Mouse (Mus musculus): ENCODE results near the gene Fscn2. TPM values are rescaled to one million over a fixed set of nuclear protein-coding genes. Genes with fewer than 3 reads are reported as not detected.

Fscn2 gene
- polyA plus RNA-seq, 1 experiment = not detected

DNA sequence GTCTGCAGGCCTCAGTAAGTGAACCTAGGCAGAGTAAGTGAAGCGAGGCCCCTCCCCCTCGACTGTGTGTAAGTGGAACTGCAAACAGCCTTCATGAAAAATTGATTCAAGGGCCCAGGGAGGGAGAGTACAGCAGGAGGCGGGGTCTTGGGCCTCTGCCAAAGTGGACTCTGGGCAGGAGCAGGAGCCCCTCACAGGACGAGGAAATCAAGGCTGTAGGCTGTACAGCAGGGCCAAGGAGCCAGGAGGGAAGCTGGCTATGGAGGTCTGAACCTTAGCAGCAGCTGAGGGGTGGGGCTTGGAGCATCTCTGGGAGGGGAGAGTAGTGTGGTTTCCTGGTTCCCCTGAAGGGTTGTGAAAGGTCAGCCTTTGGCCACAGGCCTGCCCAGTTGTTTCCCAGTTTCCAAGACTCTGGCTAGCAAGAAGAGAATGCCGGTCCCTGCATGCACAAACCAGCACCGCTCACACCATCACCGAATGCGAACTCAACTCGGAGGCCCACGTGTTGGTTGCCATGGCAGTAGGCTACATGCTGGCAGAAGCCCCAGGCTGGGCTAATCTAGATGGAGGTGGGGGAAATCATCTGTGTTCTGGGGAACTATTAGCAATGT, 3.4 kb upstream of the Fscn2 start:
- no peak for TF ChIP-seq CTCF (IDR thresholded peaks at IDR 0.05; ENCODE audit: extremely low read depth, insufficient read depth, insufficient read length, insufficient replicate concordance)
- no peak for DNase-seq (ENCODE audit: low read depth in 1 of 2, low spot score in 2 of 2)
- no peaks in the 10 kb centered on the region; the same call in 1 of the 2 replicates for H3K4me1 ChIP-seq (ENCODE audit: control insufficient read depth, insufficient read depth, insufficient read length)
- no peak overlapping the region for H3K4me3 ChIP-seq (ENCODE audit: extremely low read depth, insufficient read depth, insufficient read length)
- H3K36me3 ChIP-seq (ENCODE audit: control insufficient read depth, insufficient read depth, low read length) = no peaks in the 10 kb centered on the region
- no peak overlapping the region for H3K27ac ChIP-seq (ENCODE audit: insufficient read depth, low read length)
- 35% methylated on average over 10 of the region's 10 CpGs for WGBS
- no peaks in the 10 kb centered on the region for H3K27me3 ChIP-seq (ENCODE audit: control insufficient read depth, insufficient read depth, low read length)

DNA sequence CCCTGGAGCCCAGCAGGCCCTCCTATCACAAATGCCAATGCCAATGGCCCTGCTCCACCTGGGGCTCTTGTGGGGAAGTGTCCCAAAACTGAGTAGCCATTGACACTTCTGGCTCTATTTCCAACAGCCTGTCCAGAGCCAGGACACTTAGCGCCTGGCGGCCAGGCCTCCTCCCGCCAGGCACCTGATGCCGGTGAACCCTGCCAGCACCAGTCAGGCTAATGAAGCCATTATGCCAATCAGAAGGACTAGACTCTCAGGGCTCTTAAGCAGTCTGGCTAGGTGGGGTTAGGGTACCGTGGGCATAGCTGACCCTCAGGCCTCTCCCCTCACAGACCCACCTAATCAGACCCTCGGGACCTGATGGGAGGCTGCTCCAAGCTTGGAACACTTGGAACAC, 1.9 kb upstream of the Fscn2 start:
- Histone ChIP-seq H3K27me3 (ENCODE audit: control insufficient read depth, insufficient read depth, low read length) (no peaks in the 10 kb centered on the region), H3K27ac (ENCODE audit: insufficient read depth, low read length) (no peak overlapping the region), H3K36me3 (ENCODE audit: control insufficient read depth, insufficient read depth, low read length) (no peaks in the 10 kb centered on the region), H3K4me3 (ENCODE audit: extremely low read depth, insufficient read depth, insufficient read length) (no peak overlapping the region), H3K4me1 (ENCODE audit: control insufficient read depth, insufficient read depth, insufficient read length) (no peaks in the 10 kb centered on the region)
- no peak for TF ChIP-seq CTCF (IDR thresholded peaks at IDR 0.05; ENCODE audit: extremely low read depth, insufficient read depth, insufficient read length, insufficient replicate concordance)
- TF ChIP-seq POLR2A (IDR thresholded peaks at IDR 0.05; ENCODE audit: low read depth, low read length) = no peak
- 89% methylated on average over 6 of the region's 6 CpGs for WGBS
- no peak for DNase-seq (ENCODE audit: low read depth in 1 of 2, low spot score in 2 of 2)

DNA sequence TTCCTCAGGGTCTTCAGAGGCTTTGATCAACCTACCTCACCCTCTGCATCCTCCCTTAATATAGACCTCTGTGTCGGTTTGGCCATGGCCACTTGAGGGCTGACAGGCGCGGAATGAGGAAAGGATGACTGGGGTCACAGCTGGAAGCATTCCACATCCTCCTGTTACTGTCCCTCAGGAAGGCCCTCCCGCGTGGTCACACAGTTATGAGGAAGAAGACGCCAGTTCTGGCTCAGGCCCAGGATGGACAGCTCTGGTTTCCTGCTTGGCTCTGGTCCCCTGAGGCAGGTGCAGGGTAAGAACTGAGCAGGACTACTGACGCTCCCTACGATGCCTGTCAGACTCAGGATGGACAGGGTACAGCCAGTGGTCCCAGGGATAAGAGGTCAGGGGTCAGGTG, 1.3 kb upstream of the Fscn2 start:
- TF ChIP-seq CTCF (IDR thresholded peaks at IDR 0.05; ENCODE audit: extremely low read depth, insufficient read depth, insufficient read length, insufficient replicate concordance) = no peak
- no peak for TF ChIP-seq POLR2A (IDR thresholded peaks at IDR 0.05; ENCODE audit: low read depth, low read length)
- Histone ChIP-seq H3K36me3 (ENCODE audit: control insufficient read depth, insufficient read depth, low read length) (no peaks in the 10 kb centered on the region), H3K27ac (ENCODE audit: insufficient read depth, low read length) (no peak overlapping the region), H3K27me3 (ENCODE audit: control insufficient read depth, insufficient read depth, low read length) (no peaks in the 10 kb centered on the region), H3K4me1 (ENCODE audit: control insufficient read depth, insufficient read depth, insufficient read length) (no peaks in the 10 kb centered on the region), H3K4me3 (ENCODE audit: extremely low read depth, insufficient read depth, insufficient read length) (no peak overlapping the region)
- WGBS = 45% methylated on average over 8 of the region's 8 CpGs
- no peak for DNase-seq (ENCODE audit: low read depth in 1 of 2, low spot score in 2 of 2)

DNA sequence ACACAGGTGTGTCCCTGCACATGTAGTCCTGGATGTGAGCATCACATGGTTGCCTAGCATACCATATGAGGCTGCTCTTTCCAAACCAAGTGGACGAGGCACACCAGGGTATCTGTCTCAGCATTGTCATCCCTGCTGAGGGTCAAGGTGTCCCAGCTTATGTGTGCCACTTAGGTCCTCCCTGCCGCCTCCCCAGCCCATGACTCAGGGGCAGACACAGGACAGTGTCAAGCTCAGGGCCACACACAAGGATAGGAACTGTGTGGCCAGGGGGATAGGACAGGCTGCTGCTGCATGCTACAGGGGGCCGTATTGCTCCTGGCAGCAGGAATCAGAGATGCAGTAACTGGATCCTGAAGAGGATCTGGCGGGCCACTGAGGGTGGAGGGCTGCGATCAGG, 579 bp upstream of the Fscn2 start:
- TF ChIP-seq CTCF (IDR thresholded peaks at IDR 0.05; ENCODE audit: extremely low read depth, insufficient read depth, insufficient read length, insufficient replicate concordance) (no peak), POLR2A (IDR thresholded peaks at IDR 0.05; ENCODE audit: low read depth, low read length) (no peak)
- 89% methylated on average over 5 of the region's 5 CpGs for WGBS
- Histone ChIP-seq H3K4me1 (ENCODE audit: control insufficient read depth, insufficient read depth, insufficient read length) (no peaks in the 10 kb centered on the region), H3K36me3 (ENCODE audit: control insufficient read depth, insufficient read depth, low read length) (no peaks in the 10 kb centered on the region), H3K27me3 (ENCODE audit: control insufficient read depth, insufficient read depth, low read length) (no peaks in the 10 kb centered on the region), H3K4me3 (ENCODE audit: extremely low read depth, insufficient read depth, insufficient read length) (no peak overlapping the region), H3K27ac (ENCODE audit: insufficient read depth, low read length) (no peak overlapping the region)
- DNase-seq (ENCODE audit: low read depth in 1 of 2, low spot score in 2 of 2) = no peak

DNA sequence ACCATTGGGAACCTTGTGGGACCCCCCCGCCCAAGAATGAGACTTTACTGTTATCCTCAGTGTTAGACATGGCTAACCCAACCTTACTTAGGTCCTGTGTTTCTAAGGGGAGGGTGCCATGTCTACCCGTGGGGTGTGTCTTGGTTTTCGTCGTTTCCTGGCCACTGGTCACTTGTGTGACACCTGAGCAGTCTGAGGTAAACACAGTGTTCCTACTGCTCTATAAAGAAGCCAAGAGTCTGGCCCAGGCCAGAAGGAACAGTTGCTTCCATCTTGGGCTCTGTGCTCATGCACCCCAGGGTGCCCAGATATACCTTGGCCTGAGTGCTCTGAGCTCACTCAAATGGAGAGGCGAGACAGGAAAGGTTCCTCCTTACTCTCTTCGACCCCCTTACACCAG, 1.6 kb downstream of the Fscn2 start:
- no peaks in the 10 kb centered on the region for H3K4me1 ChIP-seq (ENCODE audit: control insufficient read depth, insufficient read depth, insufficient read length)
- no peak overlapping the region for H3K27ac ChIP-seq (ENCODE audit: insufficient read depth, low read length)
- TF ChIP-seq POLR2A (IDR thresholded peaks at IDR 0.05; ENCODE audit: low read depth, low read length) = no peak
- no peak for TF ChIP-seq CTCF (IDR thresholded peaks at IDR 0.05; ENCODE audit: extremely low read depth, insufficient read depth, insufficient read length, insufficient replicate concordance)
- H3K36me3 ChIP-seq (ENCODE audit: control insufficient read depth, insufficient read depth, low read length) = no peaks in the 10 kb centered on the region
- no peaks in the 10 kb centered on the region for H3K27me3 ChIP-seq (ENCODE audit: control insufficient read depth, insufficient read depth, low read length)
- WGBS = 88% methylated on average over 6 of the region's 6 CpGs
- no peak overlapping the region for H3K4me3 ChIP-seq (ENCODE audit: extremely low read depth, insufficient read depth, insufficient read length)
- no peak for DNase-seq (ENCODE audit: low read depth in 1 of 2, low spot score in 2 of 2)

DNA sequence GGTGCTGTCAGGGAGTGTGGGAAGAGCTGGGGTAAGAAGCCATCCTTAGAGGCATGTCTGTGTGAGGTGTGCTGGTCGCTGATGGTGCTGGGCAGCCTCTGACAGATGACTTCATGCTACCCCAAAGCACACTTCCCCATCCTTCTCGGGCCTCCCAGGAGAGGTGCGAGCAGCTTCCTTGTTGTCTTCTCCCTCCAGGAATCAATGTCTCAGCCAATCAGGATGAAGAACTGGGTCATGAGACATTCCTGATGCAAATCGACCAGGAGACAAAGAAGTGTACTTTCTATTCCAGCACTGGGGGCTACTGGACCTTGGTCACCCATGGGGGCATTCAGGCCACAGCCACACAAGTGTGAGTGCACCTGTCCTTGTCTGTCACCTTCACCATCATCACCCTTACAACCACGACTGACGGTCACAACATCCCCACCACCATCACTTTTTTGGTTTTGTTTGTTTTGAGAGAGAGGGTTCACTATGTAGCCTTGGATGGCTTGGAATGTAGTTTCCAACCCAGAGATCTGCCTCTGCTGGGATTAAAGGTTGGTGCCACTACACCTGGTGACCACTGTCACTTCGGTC, 5.2 kb downstream of the Fscn2 start:
- Histone ChIP-seq H3K36me3 (ENCODE audit: control insufficient read depth, insufficient read depth, low read length) (no peaks in the 10 kb centered on the region), H3K4me3 (ENCODE audit: extremely low read depth, insufficient read depth, insufficient read length) (no peak overlapping the region), H3K27ac (ENCODE audit: insufficient read depth, low read length) (no peak overlapping the region), H3K27me3 (ENCODE audit: control insufficient read depth, insufficient read depth, low read length) (no peaks in the 10 kb centered on the region), H3K4me1 (ENCODE audit: control insufficient read depth, insufficient read depth, insufficient read length) (peaks cover 2% of the 10 kb centered on the region; the same call in 1 of the 2 replicates)
- no peak for DNase-seq (ENCODE audit: low read depth in 1 of 2, low spot score in 2 of 2)
- 44% methylated on average over 7 of the region's 7 CpGs for WGBS
- TF ChIP-seq CTCF (IDR thresholded peaks at IDR 0.05; ENCODE audit: extremely low read depth, insufficient read depth, insufficient read length, insufficient replicate concordance) (no peak), POLR2A (IDR thresholded peaks at IDR 0.05; ENCODE audit: low read depth, low read length) (no peak)

DNA sequence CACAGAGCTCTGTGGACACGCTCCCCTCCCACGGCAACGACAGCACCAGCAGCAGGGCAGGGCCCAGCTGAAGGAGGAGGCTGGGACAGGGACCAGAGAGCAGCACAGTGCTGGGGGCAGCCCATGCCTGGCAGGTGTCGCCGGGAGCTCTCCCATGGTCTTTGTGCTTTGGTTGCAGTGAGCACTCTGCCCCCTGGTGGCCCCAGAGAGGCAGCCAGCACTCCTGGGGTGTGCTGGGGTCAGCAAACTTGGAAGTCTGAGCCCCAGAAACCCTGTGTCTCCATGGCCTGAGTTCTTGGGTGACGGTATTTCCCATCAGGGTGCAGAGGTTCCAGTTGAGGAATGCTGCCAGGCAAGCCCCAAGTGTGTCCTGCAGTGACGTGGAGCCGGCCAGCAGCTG, 8.3 kb downstream of the Fscn2 start:
- 60% methylated on average over 8 of the region's 8 CpGs for WGBS
- H3K27me3 ChIP-seq (ENCODE audit: control insufficient read depth, insufficient read depth, low read length) = no peaks in the 10 kb centered on the region
- peaks cover 5% of the 10 kb centered on the region for H3K36me3 ChIP-seq (ENCODE audit: control insufficient read depth, insufficient read depth, low read length)
- TF ChIP-seq POLR2A (IDR thresholded peaks at IDR 0.05; ENCODE audit: low read depth, low read length) = no peak
- peak; percentile 76; the same call in 1 of the 2 replicates for TF ChIP-seq CTCF (IDR thresholded peaks at IDR 0.05; ENCODE audit: extremely low read depth, insufficient read depth, insufficient read length, insufficient replicate concordance)
- no peak overlapping the region for H3K27ac ChIP-seq (ENCODE audit: insufficient read depth, low read length)
- no peak overlapping the region for H3K4me3 ChIP-seq (ENCODE audit: extremely low read depth, insufficient read depth, insufficient read length)
- DNase-seq (ENCODE audit: low read depth in 1 of 2, low spot score in 2 of 2) = peak in 1 of 2 experiments; percentile 63
- peaks cover 2% of the 10 kb centered on the region; the same call in 1 of the 2 replicates for H3K4me1 ChIP-seq (ENCODE audit: control insufficient read depth, insufficient read depth, insufficient read length)
